Mouse (Mus musculus) neural tube, embryonic 12.5 days (tissue): ENCODE results near the gene Aplp1. TPM values are rescaled to one million over a fixed set of nuclear protein-coding genes. Genes with fewer than 3 reads are reported as not detected.

ENCODE experiments used
- ATAC-seq: fragments of 200-750 bp; cut with Nextera tagmentation; 2 replicates; pipeline ENCODE4 v1.8.0; 2017; ENCODE audit warnings: low read depth, mild to moderate bottlenecking, moderate TSS enrichment, moderate library complexity; ENCODE audit not compliant: low FRiP score
- H3K27ac ChIP-seq: fragments of 300-500 bp; sonication (generic); 2 replicates; pipeline ENCODE4 v1.5.1; 2016
- H3K27me3 ChIP-seq: fragments of 300-500 bp; sonication (generic); replicated peaks from 2 replicates; pipeline ENCODE4 v1.6.1; 2016; ENCODE audit warnings: mild to moderate bottlenecking
- H3K36me3 ChIP-seq: fragments of 300-500 bp; sonication (generic); 2 replicates; pipeline ENCODE4 v1.6.1; 2016; ENCODE audit warnings: mild to moderate bottlenecking
- H3K4me1 ChIP-seq: fragments of 300-500 bp; sonication (generic); 2 replicates; pipeline ENCODE4 v1.6.1; 2016
- H3K4me2 ChIP-seq: fragments of 300-500 bp; sonication (generic); replicated peaks from 2 replicates; pipeline ENCODE4 v1.6.1; 2016; ENCODE audit warnings: mild to moderate bottlenecking
- H3K4me3 ChIP-seq: fragments of 300-500 bp; sonication (generic); 2 replicates; pipeline ENCODE4 v1.5.1; 2016
- H3K9ac ChIP-seq: fragments of 300-500 bp; sonication (generic); 2 replicates; pipeline ENCODE4 v1.6.1; 2016; ENCODE audit warnings: mild to moderate bottlenecking
- H3K9me3 ChIP-seq: fragments of 300-500 bp; sonication (generic); 2 replicates; pipeline ENCODE4 v1.6.1; 2016; ENCODE audit warnings: mild to moderate bottlenecking
- WGBS: fragments of 180-500 bp; shearing (Covaris S2); methylation state at CpG from one replicate; pipeline ENCODE4 v1.1.7; 2016; 5-methylcytosine and 5-hydroxymethylcytosine counted together
- polyA plus RNA-seq: library from polyadenylated mRNA; unstranded; fragments of >200 nt; fragmentation: Nextera tagmentation; extraction: Ambion mirVana; gene quantifications from 2 replicates; pipeline ENCODE4 v1.2.1, GENCODE M21; 2016

Gene Aplp1
- polyA plus RNA-seq, 1 experiment from 2014 or later = 386 TPM

DNA sequence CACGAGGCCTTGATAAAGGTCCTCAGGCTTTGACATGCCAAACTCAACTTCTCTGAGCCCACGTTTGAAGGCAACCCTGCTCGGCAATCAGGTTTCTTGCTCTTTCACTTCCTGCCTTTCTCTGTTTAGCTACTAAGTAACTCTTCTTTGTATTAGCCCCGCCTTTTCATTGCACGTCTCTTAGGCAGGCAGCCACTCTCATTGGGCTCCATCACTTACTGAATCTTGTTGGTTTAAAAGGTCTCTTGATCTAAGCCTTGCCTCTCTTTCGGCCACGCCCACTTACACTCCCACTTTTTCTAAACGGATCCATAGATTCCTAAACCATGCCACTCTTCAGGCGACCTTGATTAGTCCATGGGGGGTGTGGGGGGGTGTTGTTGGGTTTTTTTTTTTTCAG lies 1.6 kb downstream of the Aplp1 start:
- 16% methylated on average over 9 of the region's 9 CpGs for WGBS

GRCm38 (mm10) chr7:30440697-30441096 lies 4.6 kb downstream of the Aplp1 start:
- Histone ChIP-seq H3K27me3 (0 out of 2 replicates have a peak, but pooled peaks cover 15% of the 10 kb centered on the region), H3K4me2 (no peak overlapping the region), H3K4me1 (peaks cover 20% of the 10 kb centered on the region), H3K36me3 (peaks cover 63% of the 10 kb centered on the region), H3K9ac (no peak overlapping the region), H3K27ac (no peak overlapping the region), H3K9me3 (no peaks in the 10 kb centered on the region), H3K4me3 (no peak overlapping the region)
- 24% methylated on average over 4 of the region's 5 CpGs for WGBS
- no peak for ATAC-seq

More for the DNA sequence above, 1.6 kb downstream of the Aplp1 start:
- H3K4me3 ChIP-seq = peak overlapping the region; percentile 85
- H3K36me3 ChIP-seq = peaks cover 36% of the 10 kb centered on the region
- no peak overlapping the region for H3K9ac ChIP-seq
- peaks cover 24% of the 10 kb centered on the region for H3K4me1 ChIP-seq
- ATAC-seq = no peak
- H3K27ac ChIP-seq = no peak overlapping the region
- no peaks in the 10 kb centered on the region for H3K9me3 ChIP-seq
- 0 out of 2 replicates have a peak, but pooled peaks cover 4% of the 10 kb centered on the region for H3K27me3 ChIP-seq
- H3K4me2 ChIP-seq = peak overlapping the region; percentile 84

DNA sequence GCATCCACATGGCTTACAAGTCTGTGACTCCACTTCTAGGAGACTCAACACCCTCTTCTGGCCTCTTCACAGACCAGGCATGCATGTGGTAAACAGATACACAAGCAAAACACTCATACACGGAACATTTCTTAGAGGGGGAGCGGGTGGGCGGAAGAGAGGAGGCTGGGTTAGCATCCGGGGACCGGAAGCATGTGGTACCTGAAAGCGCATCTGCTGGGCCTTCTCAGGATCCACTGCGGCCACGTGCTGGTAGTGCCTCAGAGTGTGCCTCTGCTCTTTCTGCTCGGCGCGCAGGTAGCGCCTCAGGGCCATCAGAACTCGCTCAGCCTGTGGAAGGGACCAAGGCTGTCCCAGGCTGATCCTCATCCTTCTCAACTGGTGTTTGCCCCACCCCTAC lies 5.6 kb downstream of the Aplp1 start:
- H3K4me3 ChIP-seq = no peak overlapping the region
- no peak for ATAC-seq
- peaks cover 72% of the 10 kb centered on the region for H3K36me3 ChIP-seq
- H3K4me2 ChIP-seq = no peak overlapping the region
- WGBS = 79% methylated on average over 13 of the region's 13 CpGs
- no peak overlapping the region for H3K27ac ChIP-seq
- H3K4me1 ChIP-seq = peaks cover 18% of the 10 kb centered on the region
- no peaks in the 10 kb centered on the region for H3K9me3 ChIP-seq
- H3K9ac ChIP-seq = 0 out of 2 replicates have a peak overlapping the region, but pooled peaks have one; percentile 30
- 0 out of 2 replicates have a peak, but pooled peaks cover 11% of the 10 kb centered on the region for H3K27me3 ChIP-seq

- Histone ChIP-seq H3K27me3 (0 out of 2 replicates have a peak, but pooled peaks cover 11% of the 10 kb centered on the region), H3K27ac (no peak overlapping the region), H3K9me3 (no peaks in the 10 kb centered on the region), H3K36me3 (peaks cover 67% of the 10 kb centered on the region), H3K4me3 (no peak overlapping the region), H3K4me2 (no peak overlapping the region), H3K4me1 (peaks cover 1% of the 10 kb centered on the region; the same call in 1 of the 2 replicates), H3K9ac (no peak overlapping the region)
- ATAC-seq = no peak
- whole genome bisulfite sequencing = 16% methylated on average over 10 of the region's 10 CpGs
These were observed 8.5 kb downstream of the Aplp1 start for GRCm38 (mm10) chr7:30436879-30437278.

DNA sequence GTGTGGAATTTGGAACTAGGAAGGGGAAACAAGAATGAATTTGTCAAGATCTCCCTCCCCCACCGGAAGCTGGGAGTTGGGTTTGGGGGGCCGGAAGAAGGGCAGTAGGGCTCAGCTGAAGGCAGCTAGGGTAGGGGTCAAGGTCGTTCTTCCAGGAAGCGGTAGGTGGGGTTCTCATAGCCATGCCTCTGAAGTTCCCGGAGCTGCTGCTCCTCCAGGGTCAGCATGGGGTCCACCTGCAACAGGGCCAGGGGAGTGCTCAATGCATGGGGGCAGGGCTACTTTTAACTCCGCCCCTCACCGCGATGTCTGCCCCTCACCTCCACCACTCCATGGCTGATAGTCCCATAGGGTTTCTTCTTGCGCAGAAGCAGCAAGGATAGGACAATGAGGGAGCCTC lies 10.2 kb downstream of the Aplp1 start:
- ATAC-seq = no peak
- H3K36me3 ChIP-seq = peaks cover 57% of the 10 kb centered on the region
- 47% methylated on average over 9 of the region's 9 CpGs for WGBS

DNA sequence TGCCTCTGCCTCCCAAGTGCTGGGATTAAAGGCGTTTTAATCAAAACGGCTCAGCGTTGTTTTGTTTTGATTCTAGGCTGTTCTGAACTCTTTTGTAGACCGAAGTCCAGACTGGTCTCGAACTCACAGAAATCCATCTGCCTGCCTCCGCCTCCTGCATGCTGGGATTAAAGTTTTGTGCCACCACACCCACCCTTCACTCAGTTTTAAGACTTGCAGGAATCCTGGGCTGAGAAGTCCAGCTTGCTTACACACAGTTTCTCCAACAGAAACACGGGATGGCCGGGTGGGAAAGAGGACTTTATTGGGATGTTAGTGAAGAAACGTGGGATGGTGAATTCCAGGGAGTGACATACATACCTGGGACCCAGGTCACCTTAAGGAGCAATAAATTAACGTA lies 10.6 kb downstream of the Aplp1 start:
- no peak overlapping the region for H3K4me2 ChIP-seq
- no peak overlapping the region for H3K4me3 ChIP-seq
- no peak for ATAC-seq
- no peaks in the 10 kb centered on the region for H3K4me1 ChIP-seq
- H3K27ac ChIP-seq = no peak overlapping the region
- 71% methylated on average over 10 of the region's 10 CpGs for WGBS
- H3K36me3 ChIP-seq = peaks cover 53% of the 10 kb centered on the region
- no peak overlapping the region for H3K9ac ChIP-seq
- H3K27me3 ChIP-seq = 0 out of 2 replicates have a peak, but pooled peaks cover 11% of the 10 kb centered on the region
- no peaks in the 10 kb centered on the region for H3K9me3 ChIP-seq

More for the DNA sequence above, 10.2 kb downstream of the Aplp1 start:
- no peak overlapping the region for H3K4me2 ChIP-seq
- H3K27ac ChIP-seq = no peak overlapping the region
- no peak overlapping the region for H3K9ac ChIP-seq
- H3K27me3 ChIP-seq = 0 out of 2 replicates have a peak, but pooled peaks cover 11% of the 10 kb centered on the region
- no peak overlapping the region for H3K4me3 ChIP-seq
- H3K4me1 ChIP-seq = no peaks in the 10 kb centered on the region
- H3K9me3 ChIP-seq = no peaks in the 10 kb centered on the region

- no peak for ATAC-seq
- Histone ChIP-seq H3K27ac (no peak overlapping the region), H3K9ac (no peak overlapping the region), H3K4me3 (no peak overlapping the region), H3K27me3 (0 out of 2 replicates have a peak, but pooled peaks cover 11% of the 10 kb centered on the region), H3K9me3 (no peaks in the 10 kb centered on the region), H3K4me1 (no peaks in the 10 kb centered on the region), H3K4me2 (no peak overlapping the region), H3K36me3 (peaks cover 48% of the 10 kb centered on the region)
- WGBS = 5% methylated on average over 10 of the region's 10 CpGs
These were observed 11.1 kb downstream of the Aplp1 start for GRCm38 (mm10) chr7:30434238-30434637.

GRCm38 (mm10) chr7:30431793-30432192 lies 13.5 kb downstream of the Aplp1 start:
- no peak overlapping the region for H3K4me3 ChIP-seq
- no peak overlapping the region for H3K4me2 ChIP-seq
- peak; percentile 48; the same call in 1 of the 2 replicates for ATAC-seq
- no peaks in the 10 kb centered on the region for H3K9me3 ChIP-seq
- WGBS = 20% methylated on average over 3 of the region's 3 CpGs
- H3K36me3 ChIP-seq = peaks cover 34% of the 10 kb centered on the region
- 0 out of 2 replicates have a peak, but pooled peaks cover 9% of the 10 kb centered on the region for H3K27me3 ChIP-seq
- no peak overlapping the region for H3K27ac ChIP-seq
- H3K4me1 ChIP-seq = no peaks in the 10 kb centered on the region
- H3K9ac ChIP-seq = no peak overlapping the region

DNA sequence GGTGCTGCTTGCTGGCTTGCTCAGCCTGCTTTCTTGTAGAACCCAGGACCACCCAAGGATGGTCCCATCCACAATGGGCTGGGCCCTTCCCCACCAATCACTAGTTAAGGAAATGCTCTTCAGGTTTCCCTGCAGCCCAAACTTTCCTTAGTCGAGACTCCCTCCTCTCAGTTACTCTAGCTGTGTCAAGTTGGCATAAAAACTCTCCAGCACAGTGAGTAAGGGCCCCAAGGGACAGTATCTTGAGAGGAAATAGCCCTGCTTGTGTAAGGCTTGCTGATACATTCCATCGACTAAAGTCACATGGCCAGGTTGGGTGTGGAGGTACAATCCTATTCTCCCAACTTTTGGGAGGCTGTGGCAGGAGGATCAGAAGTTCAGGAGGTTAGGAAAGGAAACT lies 15.1 kb downstream of the Aplp1 start:
- H3K4me1 ChIP-seq = no peaks in the 10 kb centered on the region
- H3K9ac ChIP-seq = no peak overlapping the region
- H3K4me3 ChIP-seq = no peak overlapping the region

DNA sequence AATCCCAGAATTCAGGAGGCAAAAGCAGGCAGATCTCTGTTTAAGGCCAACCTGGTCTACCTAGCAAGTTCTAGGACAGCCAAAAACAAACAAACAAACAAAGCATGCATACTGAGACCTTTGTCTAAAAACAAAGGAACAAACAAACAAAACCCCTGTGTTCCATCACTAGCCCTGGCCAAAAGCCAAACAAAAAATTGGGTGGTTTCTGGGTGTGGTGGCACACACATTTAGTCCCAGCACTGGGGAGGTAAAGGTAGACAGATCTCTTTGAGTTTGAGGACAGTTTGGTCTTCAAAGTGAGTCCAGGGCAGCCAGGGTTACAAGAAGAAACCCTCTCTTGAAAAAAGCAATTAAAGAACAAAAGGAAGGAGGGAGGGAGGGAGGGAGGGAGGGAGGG lies 16.0 kb downstream of the Aplp1 start:
- H3K27me3 ChIP-seq = no peaks in the 10 kb centered on the region
- no peak overlapping the region for H3K4me2 ChIP-seq
- H3K27ac ChIP-seq = no peak overlapping the region
- peaks cover 10% of the 10 kb centered on the region; the same call in 1 of the 2 replicates for H3K36me3 ChIP-seq
- H3K4me3 ChIP-seq = no peak overlapping the region
- H3K4me1 ChIP-seq = no peaks in the 10 kb centered on the region
- H3K9me3 ChIP-seq = no peaks in the 10 kb centered on the region
- no peak overlapping the region for H3K9ac ChIP-seq
- no peak for ATAC-seq

More for the DNA sequence above, 15.1 kb downstream of the Aplp1 start:
- Histone ChIP-seq H3K27ac (no peak overlapping the region), H3K36me3 (peaks cover 18% of the 10 kb centered on the region; the same call in 1 of the 2 replicates), H3K9me3 (no peaks in the 10 kb centered on the region), H3K4me2 (no peak overlapping the region), H3K27me3 (no peaks in the 10 kb centered on the region)
- ATAC-seq = no peak
- 59% methylated on average over 2 of the region's 2 CpGs for WGBS

GRCm38 (mm10) chr7:30423071-30423641 lies 22.2 kb downstream of the Aplp1 start:
- 53% methylated on average over 23 of the region's 23 CpGs for WGBS
- Histone ChIP-seq H3K36me3 (peaks cover 6% of the 10 kb centered on the region; the same call in 1 of the 2 replicates), H3K4me2 (peak overlapping the region; percentile 86), H3K9ac (peak overlapping the region; percentile 56), H3K4me1 (peaks cover 14% of the 10 kb centered on the region), H3K27ac (no peak overlapping the region), H3K27me3 (peaks cover 9% of the 10 kb centered on the region; the same call in 1 of the 2 replicates), H3K4me3 (peak overlapping the region; percentile 51), H3K9me3 (no peaks in the 10 kb centered on the region)
- no peak for ATAC-seq

- WGBS = 17% methylated on average over 9 of the region's 9 CpGs
- no peak overlapping the region for H3K27ac ChIP-seq
These were observed 22.8 kb downstream of the Aplp1 start for GRCm38 (mm10) chr7:30422560-30422959.

More at GRCm38 (mm10) chr7:30422560-30422959, 22.8 kb downstream of the Aplp1 start:
- H3K4me3 ChIP-seq = peak overlapping the region; percentile 51
- no peaks in the 10 kb centered on the region for H3K9me3 ChIP-seq
- H3K27me3 ChIP-seq = peaks cover 9% of the 10 kb centered on the region; the same call in 1 of the 2 replicates
- H3K9ac ChIP-seq = peak overlapping the region; percentile 56
- peaks cover 14% of the 10 kb centered on the region for H3K4me1 ChIP-seq
- H3K4me2 ChIP-seq = peak overlapping the region; percentile 86
- ATAC-seq = peak; percentile 46
- H3K36me3 ChIP-seq = peaks cover 6% of the 10 kb centered on the region; the same call in 1 of the 2 replicates
